Mouse (Mus musculus) ovary, postnatal 36 days (tissue): ENCODE data around the gene Slc22a21.
"Not testable (repeated sequence)": the region's sequence is repeated elsewhere in the genome, so short reads cannot be mapped to it uniquely, and the experiment has no call there.

Experiments
- DNase-seq: peaks from one replicate; pipeline ENCODE4 v3.0.0; 2022; ENCODE audit warnings: low spot score, mixed read lengths

Gene Slc22a21

GRCm38 (mm10) chr11:54002147-54002760 lies 22.1 kb upstream of the Slc22a21 start:
- peak; percentile 53 for DNase-seq

GRCm38 (mm10) chr11:53997661-53998060 lies 17.5 kb upstream of the Slc22a21 start:
- DNase-seq: no peak

GRCm38 (mm10) chr11:53992264-53992663 lies 12.1 kb upstream of the Slc22a21 start:
- DNase-seq: no peak

- DNase-seq: no peak
Observed at GRCm38 (mm10) chr11:53989232-53989631, 9.1 kb upstream of the Slc22a21 start.

- no peak for DNase-seq
Observed at GRCm38 (mm10) chr11:53988081-53988480, 7.9 kb upstream of the Slc22a21 start.

GRCm38 (mm10) chr11:53981396-53981795 lies 1.3 kb upstream of the Slc22a21 start:
- no peak for DNase-seq

GRCm38 (mm10) chr11:53979456-53979787 lies 710 bp downstream of the Slc22a21 start:
- DNase-seq: not testable (repeated sequence)

GRCm38 (mm10) chr11:53977672-53978071 lies 2.5 kb downstream of the Slc22a21 start:
- DNase-seq: no peak

- DNase-seq: no peak
Observed at GRCm38 (mm10) chr11:53975559-53975958, 4.6 kb downstream of the Slc22a21 start.

- no peak for DNase-seq
Observed at GRCm38 (mm10) chr11:53958984-53959383, 21.1 kb downstream of the Slc22a21 start.

GRCm38 (mm10) chr11:53958176-53958575 lies 22.0 kb downstream of the Slc22a21 start:
- DNase-seq: not testable (repeated sequence)

- no peak for DNase-seq
Observed at GRCm38 (mm10) chr11:53956636-53957035, 23.5 kb downstream of the Slc22a21 start.

GRCm38 (mm10) chr11:53954653-53955052 lies 25.5 kb downstream of the Slc22a21 start:
- no peak for DNase-seq

- DNase-seq: not testable (repeated sequence)
Observed at GRCm38 (mm10) chr11:53950133-53950532, 30.0 kb downstream of the Slc22a21 start.

- peak; percentile 16 for DNase-seq
Observed at GRCm38 (mm10) chr11:53931944-53932318, 48.2 kb downstream of the Slc22a21 start.

GRCm38 (mm10) chr11:53931091-53931943 lies 48.8 kb downstream of the Slc22a21 start:
- peak; percentile 39 for DNase-seq

- DNase-seq: no peak
Observed at GRCm38 (mm10) chr11:53929741-53930140, 50.4 kb downstream of the Slc22a21 start.

- no peak for DNase-seq
Observed at GRCm38 (mm10) chr11:53928585-53928984, 51.5 kb downstream of the Slc22a21 start.

GRCm38 (mm10) chr11:53926303-53926702 lies 53.8 kb downstream of the Slc22a21 start:
- DNase-seq: no peak

- DNase-seq: no peak
Observed at GRCm38 (mm10) chr11:53918851-53919250, 61.3 kb downstream of the Slc22a21 start.

GRCm38 (mm10) chr11:53911011-53911410 lies 69.1 kb downstream of the Slc22a21 start:
- no peak for DNase-seq

GRCm38 (mm10) chr11:53908686-53909085 lies 71.4 kb downstream of the Slc22a21 start:
- DNase-seq: no peak

GRCm38 (mm10) chr11:53904534-53904925 lies 75.6 kb downstream of the Slc22a21 start:
- DNase-seq: no peak
